Comparison of ENCODE assay signal across 14 mouse cellular contexts in genomic region chr10:8135272-8135671, GRCm38 (mm10).
DNase-seq lines count a peak whose midpoint lies in the region; ATAC-seq lines count a peak whose summit lies in the region.
"Had no signal": no experiment of that assay in that cellular context is flagged by ENCODE, and none has a peak within 500 bp of the region (broad histone marks: within the 10 kb centered on the region; RNA-seq: fewer than 3 reads in every experiment).

No protein-coding gene starts in this region.

- H3K27me3 ChIP-seq in hindbrain, embryonic 14.5 days (ENCODE audit: control insufficient read depth, insufficient read depth, low read length), result no peaks in the 10 kb centered on the region
- H3K27me3 ChIP-seq in hindbrain, embryonic 11.5 days (ENCODE audit: control insufficient read depth, insufficient read depth, low read length), result no peaks in the 10 kb centered on the region
- no peaks in the 10 kb centered on the region for H3K27me3 ChIP-seq in heart, embryonic 16.5 days (ENCODE audit: control insufficient read depth, insufficient read depth, low read length)
- H3K27me3 ChIP-seq in intestine, embryonic 16.5 days (replicated peaks; ENCODE audit: control insufficient read depth, insufficient read depth, low read length), result no peaks in the 10 kb centered on the region
- H3K27me3 ChIP-seq in midbrain, embryonic 10.5 days (ENCODE audit: low read depth, poor library complexity, severe bottlenecking), result peaks cover 33% of the 10 kb centered on the region
- H3K27me3 ChIP-seq: limb, embryonic 12.5 days; liver, embryonic 15.5 days had no signal

- H3K4me1 ChIP-seq in hindbrain, embryonic 14.5 days (replicated peaks; ENCODE audit: control insufficient read depth, insufficient read depth, low read length), result 0 out of 2 replicates have a peak, but pooled peaks cover 7% of the 10 kb centered on the region
- no peaks in the 10 kb centered on the region for H3K4me1 ChIP-seq in hindbrain, embryonic 11.5 days (replicated peaks; ENCODE audit: control insufficient read depth, insufficient read depth, low read length)
- H3K4me1 ChIP-seq in heart, embryonic 16.5 days (ENCODE audit: control insufficient read depth, insufficient read depth, low read length), result peaks cover 15% of the 10 kb centered on the region
- H3K4me1 ChIP-seq in intestine, embryonic 16.5 days (ENCODE audit: control insufficient read depth, insufficient read depth, low read length), result peaks cover 2% of the 10 kb centered on the region; the same call in 1 of the 2 replicates
- H3K4me1 ChIP-seq in midbrain, embryonic 10.5 days, result peaks cover 37% of the 10 kb centered on the region

- no peak overlapping the region for H3K9ac ChIP-seq in hindbrain, embryonic 14.5 days
- no peak overlapping the region for H3K9ac ChIP-seq in hindbrain, embryonic 11.5 days (ENCODE audit: low read depth, low read length)
- H3K9ac ChIP-seq in heart, embryonic 16.5 days (ENCODE audit: low read length), result no peak overlapping the region
- no peak overlapping the region for H3K9ac ChIP-seq in intestine, embryonic 16.5 days (ENCODE audit: low read depth, low read length)
- H3K9ac ChIP-seq: limb, embryonic 12.5 days; liver, embryonic 15.5 days had no signal

- H3K9me3 ChIP-seq in hindbrain, embryonic 14.5 days (ENCODE audit: control insufficient read depth, low read length), result no peaks in the 10 kb centered on the region
- H3K9me3 ChIP-seq in hindbrain, embryonic 11.5 days (ENCODE audit: control insufficient read depth, low read length), result no peaks in the 10 kb centered on the region
- H3K9me3 ChIP-seq in heart, embryonic 16.5 days (replicated peaks; ENCODE audit: control insufficient read depth, low read length), result no peaks in the 10 kb centered on the region
- no peaks in the 10 kb centered on the region for H3K9me3 ChIP-seq in intestine, embryonic 16.5 days (ENCODE audit: control insufficient read depth, low read length)
- no peaks in the 10 kb centered on the region for H3K9me3 ChIP-seq in midbrain, embryonic 10.5 days (replicated peaks)
- H3K9me3 ChIP-seq: limb, embryonic 12.5 days; liver, embryonic 15.5 days had no signal

- intact Hi-C loops in heart, postnatal 10 days (cut with DNase I), result no loop called here

- H3K27ac ChIP-seq in hindbrain, embryonic 14.5 days, result no peak overlapping the region
- H3K27ac ChIP-seq in hindbrain, embryonic 11.5 days (ENCODE audit: low read depth, low read length), result no peak overlapping the region
- 0 out of 2 replicates have a peak overlapping the region, but pooled peaks have one; percentile 17 for H3K27ac ChIP-seq in heart, embryonic 16.5 days (ENCODE audit: low read length)
- no peak overlapping the region for H3K27ac ChIP-seq in intestine, embryonic 16.5 days (ENCODE audit: low read length)
- no peak overlapping the region for H3K27ac ChIP-seq in midbrain, embryonic 10.5 days (replicated peaks)
- H3K27ac ChIP-seq: limb, embryonic 12.5 days; liver, embryonic 15.5 days had no signal

- no peak overlapping the region for H3K4me2 ChIP-seq in hindbrain, embryonic 14.5 days (replicated peaks)
- H3K4me2 ChIP-seq in hindbrain, embryonic 11.5 days (replicated peaks; ENCODE audit: low read depth, low read length), result no peak overlapping the region
- no peak overlapping the region for H3K4me2 ChIP-seq in heart, embryonic 16.5 days (ENCODE audit: low read depth, low read length)
- H3K4me2 ChIP-seq in intestine, embryonic 16.5 days (ENCODE audit: low read depth, low read length), result no peak overlapping the region
- H3K4me2 ChIP-seq: limb, embryonic 12.5 days; liver, embryonic 15.5 days had no signal

- ATAC-seq in hindbrain, embryonic 14.5 days (ENCODE audit: low FRiP score), result no peak
- no peak for ATAC-seq in hindbrain, embryonic 11.5 days (ENCODE audit: low FRiP score)
- ATAC-seq in heart, embryonic 16.5 days (replicated peaks; ENCODE audit: extremely low read depth, insufficient read depth, low FRiP score), result no peak
- no peak for ATAC-seq in intestine, embryonic 16.5 days
- ATAC-seq: inflammation-experienced regulatory T-cells, adult 6 months had no signal

- peak; percentile 21 for DNase-seq in hindbrain, embryonic 14.5 days (ENCODE audit: low spot score)
- DNase-seq in hindbrain, embryonic 11.5 days (ENCODE audit: low spot score), result no peak
- DNase-seq in heart, postnatal 10 days, result peak; percentile 32 to 52
- DNase-seq in lung, postnatal 14 days, result peak; percentile 77
- DNase-seq in midbrain, embryonic 10.5 days (ENCODE audit: low spot score), result no peak
- DNase-seq: cerebellum, adult 9-10 months; gastrocnemius, postnatal 10 days; kidney, postnatal 25 days; thymus, postnatal 14 days had no signal

- 83% methylated on average over 6 of the region's 7 CpGs for WGBS in hindbrain, embryonic 14.5 days
- WGBS in hindbrain, embryonic 11.5 days, result 77% methylated on average over 5 of the region's 7 CpGs
- 45% methylated on average over 6 of the region's 7 CpGs for WGBS in heart, embryonic 16.5 days
- WGBS in intestine, embryonic 16.5 days, result 48% methylated on average over 7 of the region's 7 CpGs
- 78% methylated on average over 7 of the region's 7 CpGs for WGBS in midbrain, embryonic 10.5 days

- H3K36me3 ChIP-seq in hindbrain, embryonic 14.5 days (replicated peaks; ENCODE audit: control insufficient read depth, insufficient read depth), result no peaks in the 10 kb centered on the region
- no peaks in the 10 kb centered on the region for H3K36me3 ChIP-seq in hindbrain, embryonic 11.5 days (ENCODE audit: control insufficient read depth, insufficient read depth, low read length)
- H3K36me3 ChIP-seq in heart, embryonic 16.5 days (ENCODE audit: control insufficient read depth, insufficient read depth), result no peaks in the 10 kb centered on the region
- H3K36me3 ChIP-seq in intestine, embryonic 16.5 days (ENCODE audit: control insufficient read depth, insufficient read depth, low read length), result no peaks in the 10 kb centered on the region
- no peaks in the 10 kb centered on the region for H3K36me3 ChIP-seq in midbrain, embryonic 10.5 days
- H3K36me3 ChIP-seq: limb, embryonic 12.5 days; liver, embryonic 15.5 days had no signal

- no peak overlapping the region for H3K4me3 ChIP-seq in hindbrain, embryonic 14.5 days (replicated peaks; ENCODE audit: low read length)
- H3K4me3 ChIP-seq in hindbrain, embryonic 11.5 days (ENCODE audit: low read depth, low read length), result no peak overlapping the region
- H3K4me3 ChIP-seq in heart, embryonic 16.5 days (ENCODE audit: low read length), result no peak overlapping the region
- no peak overlapping the region for H3K4me3 ChIP-seq in intestine, embryonic 16.5 days (ENCODE audit: low read length)
- no peak overlapping the region for H3K4me3 ChIP-seq in midbrain, embryonic 10.5 days
- H3K4me3 ChIP-seq: limb, embryonic 12.5 days; liver, embryonic 15.5 days had no signal

Comparison
In these comparisons a context has a peak if more than half of its experiments do, and no peak if none do; other contexts are left out.
1. DNase-seq: peak in hindbrain, embryonic 14.5 days (single experiment), heart, postnatal 10 days (2 of 2) and lung, postnatal 14 days (single experiment); none in hindbrain, embryonic 11.5 days (single experiment) and midbrain, embryonic 10.5 days (single experiment).